7 mouse cellular contexts compared by ENCODE assay signal in the genomic region with DNA sequence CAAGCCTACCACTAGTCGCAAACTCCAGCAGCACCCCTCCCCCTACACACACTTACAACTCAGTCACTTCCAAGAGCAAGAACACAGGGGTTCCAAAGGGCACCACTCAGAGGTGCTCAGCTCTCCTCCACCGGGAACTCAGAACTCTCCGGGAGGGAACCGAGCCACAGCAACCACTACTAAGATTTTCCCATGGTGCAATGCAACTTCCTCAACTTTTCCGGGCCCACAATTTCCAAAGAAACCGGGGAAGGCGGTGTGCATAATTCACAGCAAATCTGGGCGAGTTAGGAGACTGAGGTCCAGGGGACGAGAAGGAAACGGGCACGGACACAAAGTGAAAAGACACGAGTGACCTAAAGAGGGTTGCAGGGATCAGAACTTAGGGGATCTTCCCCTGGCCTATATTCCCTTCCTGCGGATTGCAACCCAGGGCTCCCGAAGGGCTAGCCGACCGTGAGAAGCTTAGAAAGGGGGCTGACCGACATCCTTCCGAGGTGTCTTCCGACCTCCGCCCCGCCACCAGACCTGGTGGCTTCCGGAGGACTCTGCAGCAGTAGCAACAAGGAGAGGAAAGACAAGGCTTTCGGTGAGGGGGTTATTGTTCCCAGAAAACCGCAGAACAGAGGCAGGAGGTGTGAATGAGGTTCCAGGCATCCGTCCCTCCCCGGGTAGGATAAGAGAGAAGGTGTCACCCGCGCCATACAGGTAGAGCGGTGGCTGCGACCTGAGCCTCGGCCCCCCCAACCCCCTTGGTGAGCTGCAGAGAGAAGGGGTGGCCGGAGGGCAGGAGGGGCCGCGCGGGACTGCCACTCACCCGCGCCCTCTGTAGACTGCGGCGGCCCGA. TPM values are rescaled to one million over a fixed set of nuclear protein-coding genes. Genes with fewer than 3 reads are reported as not detected.
A peak's percentile ranks its signal among the peaks of the same experiment; 100 is the strongest.
DNase-seq lines count a peak whose midpoint lies in the region; ATAC-seq and TF ChIP-seq lines count a peak whose summit lies in the region.

No protein-coding gene starts in this region.

- TF ChIP-seq CTCF in C2C12 (IDR thresholded peaks at IDR 0.05; ENCODE audit: control insufficient read depth, insufficient read depth, insufficient read length) (no peak), ES-Bruce4 (IDR thresholded peaks at IDR 0.05; ENCODE audit: low read depth, low read length) (no peak)

- peak overlapping the region; percentile 36; the same call in 1 of the 2 replicates for H3K27ac ChIP-seq in ES-Bruce4 (ENCODE audit: insufficient read depth, low read length)
- peak overlapping the region; percentile 93 for H3K27ac ChIP-seq in heart, embryonic 15.5 days

- DNase-seq in embryo, embryonic 10 days (ENCODE audit: low spot score): peak; percentile 31
- peak; percentile 81 for DNase-seq in kidney, postnatal 14 days
- peak; percentile 75 for DNase-seq in lung, postnatal 36 days
- peak; percentile 46 for DNase-seq in testis, postnatal 10 days (ENCODE audit: low spot score)

- H3K4me2 ChIP-seq in heart, embryonic 15.5 days: peak overlapping the region; percentile 89

- ATAC-seq in heart, embryonic 15.5 days (replicated peaks; ENCODE audit: insufficient number of reproducible peaks, insufficient read depth, low FRiP score, low read depth): peak; percentile 45; the same call in 1 of the 2 replicates

- H3K9ac ChIP-seq in ES-Bruce4 (ENCODE audit: low read depth, poor library complexity, severe bottlenecking): peak overlapping the region; percentile 97
- peak overlapping the region; percentile 91 for H3K9ac ChIP-seq in heart, embryonic 15.5 days

- H3K79me3 ChIP-seq in C2C12 (ENCODE audit: low read depth): peaks cover 57% of the 10 kb centered on the region

- no peak for TF ChIP-seq POLR2A in ES-Bruce4 (IDR thresholded peaks at IDR 0.05; ENCODE audit: insufficient read depth, low read length)

- no peaks in the 10 kb centered on the region for H3K9me3 ChIP-seq in ES-Bruce4 (replicated peaks; ENCODE audit: control insufficient read depth, insufficient read depth, low read length, poor library complexity, severe bottlenecking)
- H3K9me3 ChIP-seq in heart, embryonic 15.5 days (replicated peaks): no peaks in the 10 kb centered on the region

- H3K79me2 ChIP-seq in C2C12 (ENCODE audit: control insufficient read depth, insufficient read depth): peaks cover 67% of the 10 kb centered on the region

- no peaks in the 10 kb centered on the region for H3K4me1 ChIP-seq in ES-Bruce4 (ENCODE audit: control insufficient read depth, insufficient read depth, low read length)
- H3K4me1 ChIP-seq in heart, embryonic 15.5 days (replicated peaks): peaks cover 18% of the 10 kb centered on the region

- no peak for TF ChIP-seq EP300 in ES-Bruce4 (IDR thresholded peaks at IDR 0.05; ENCODE audit: insufficient read depth, low read depth, low read length)

- peak overlapping the region; percentile 90 for H3ac ChIP-seq in C2C12 (ENCODE audit: control insufficient read depth, insufficient read length, low read depth)

- H3K27me3 ChIP-seq in C2C12 (ENCODE audit: control insufficient read depth, insufficient read depth, insufficient read length) (no peaks in the 10 kb centered on the region), ES-Bruce4 (ENCODE audit: control insufficient read depth, insufficient read depth, low read length, poor library complexity, severe bottlenecking) (no peaks in the 10 kb centered on the region)
- H3K27me3 ChIP-seq in heart, embryonic 15.5 days: no peaks in the 10 kb centered on the region

- under 1% methylated on average over 40 of the region's 40 CpGs for WGBS in heart, embryonic 15.5 days

- H3K36me3 ChIP-seq in C2C12 (ENCODE audit: control insufficient read depth, insufficient read depth) (peaks cover 34% of the 10 kb centered on the region), ES-Bruce4 (ENCODE audit: control insufficient read depth, insufficient read depth, low read length, poor library complexity, severe bottlenecking) (no peaks in the 10 kb centered on the region)
- no peaks in the 10 kb centered on the region for H3K36me3 ChIP-seq in heart, embryonic 15.5 days

- H3K4me3 ChIP-seq in C2C12 (ENCODE audit: insufficient read depth, poor library complexity, severe bottlenecking): peak overlapping the region; percentile 61
- peak overlapping the region; percentile 93 for H3K4me3 ChIP-seq in ES-Bruce4 (ENCODE audit: low read depth, low read length)
- H3K4me3 ChIP-seq in heart, embryonic 15.5 days: peak overlapping the region; percentile 83

TF ChIP-seq in C2C12, 6 proteins besides CTCF, POLR2A, EP300 and RAD21:
- no peak for TF ChIP-seq CEBPB (IDR thresholded peaks at IDR 0.05; ENCODE audit: low read depth)
- no peak for TF ChIP-seq USF1 (IDR thresholded peaks at IDR 0.05; ENCODE audit: low read depth)
- TF ChIP-seq MYOD1 (IDR thresholded peaks at IDR 0.05; ENCODE audit: control insufficient read depth, insufficient read length, low read depth): no peak
- no peak for TF ChIP-seq MYOG (IDR thresholded peaks at IDR 0.05; ENCODE audit: control insufficient read depth, extremely low read depth, insufficient read length)
- no peak for TF ChIP-seq MAX (IDR thresholded peaks at IDR 0.05)
- TF ChIP-seq FOSL1 (IDR thresholded peaks at IDR 0.05; ENCODE audit: insufficient read depth, low read length, poor library complexity, severe bottlenecking): no peak

RNA-seq across cellular contexts. Expression of a gene that starts 1.2 kb away (rescaled TPM):
- polyA plus RNA-seq in C2C12 (2012; fragmentation: generic; extraction: Trizol): 59.6 TPM
- 37.9 and 40.9 TPM in 2 replicates for polyA plus RNA-seq in ES-Bruce4 (2011; ENCODE audit: insufficient read depth, insufficient read length, low read depth, missing spikeins)
- 5.7 and 8.8 TPM in 2 replicates for polyA plus RNA-seq in heart, embryonic 15.5 days (2015; fragmentation: Nextera tagmentation; extraction: Ambion mirVana)

RNA-seq across cellular contexts. Expression of a gene that starts 48.5 kb away (rescaled TPM):
- polyA plus RNA-seq in C2C12 (2012; fragmentation: generic; extraction: Trizol) (not detected), ES-Bruce4 (2011; ENCODE audit: insufficient read depth, insufficient read length, low read depth, missing spikeins) (not detected in 2 replicates)
- not detected in 2 replicates for polyA plus RNA-seq in heart, embryonic 15.5 days (2015; fragmentation: Nextera tagmentation; extraction: Ambion mirVana)

Comparison
In these comparisons a context has a peak if more than half of its experiments do, and no peak if none do; other contexts are left out.
1. Peak in every context shown above with its lines: DNase-seq, ATAC-seq, H3K4me3 ChIP-seq and H3K27ac ChIP-seq.
2. DNase-seq: peak in every context shown above with its lines; median percentile 81 in kidney, postnatal 14 days; 75 in lung, postnatal 36 days; 46 in testis, postnatal 10 days; 31 in embryo, embryonic 10 days.